Mouse (Mus musculus) megakaryocyte progenitor cell, adult 5-6 weeks (primary cell): ENCODE data around the gene Fndc3b. TPM values are rescaled to one million over a fixed set of nuclear protein-coding genes. Genes with fewer than 3 reads are reported as not detected.

ENCODE experiments used
- total RNA-seq, 2 experiments: library from RNA; stranded (forward) in 1 of 2; stranded (reverse) in 1 of 2; fragments of 157-497, 149-512 nt in 1 of 2; fragments of 200-1000 nt in 1 of 2; gene quantifications; 2 replicates each; pipeline versions ENCODE4 v1.2.3 to v1.2.4; 2015 to 2017

Gene Fndc3b
- total RNA-seq, 2 experiments from 2014 or later, result 14.2 to 40.6 TPM

Other genes with a start within 250 kb of the Fndc3b start
- not detected in 2 replicates for gene Tmem212, start 185.1 kb upstream of the Fndc3b start, total RNA-seq (2015)
- not detected in 2 replicates for gene Tmem212, start 185.1 kb upstream of the Fndc3b start, total RNA-seq (2017)
- 12.6 and 15.9 TPM in 2 replicates for gene Pld1, start 227.4 kb upstream of the Fndc3b start, total RNA-seq (2015)
- gene Pld1, start 227.4 kb upstream of the Fndc3b start, total RNA-seq (2017), result 3.7 and 6.9 TPM in 2 replicates